Mouse (Mus musculus): ENCODE measurements at regions not wholly inside any gene's neighbourhood (a gene's known extent, or its start where the extent isn't known, plus 50 kb on each side); places are given as distances from the start of the nearest gene placed in this dataset.
A peak's percentile ranks its signal among the peaks of the same experiment; 100 is the strongest.

DNA sequence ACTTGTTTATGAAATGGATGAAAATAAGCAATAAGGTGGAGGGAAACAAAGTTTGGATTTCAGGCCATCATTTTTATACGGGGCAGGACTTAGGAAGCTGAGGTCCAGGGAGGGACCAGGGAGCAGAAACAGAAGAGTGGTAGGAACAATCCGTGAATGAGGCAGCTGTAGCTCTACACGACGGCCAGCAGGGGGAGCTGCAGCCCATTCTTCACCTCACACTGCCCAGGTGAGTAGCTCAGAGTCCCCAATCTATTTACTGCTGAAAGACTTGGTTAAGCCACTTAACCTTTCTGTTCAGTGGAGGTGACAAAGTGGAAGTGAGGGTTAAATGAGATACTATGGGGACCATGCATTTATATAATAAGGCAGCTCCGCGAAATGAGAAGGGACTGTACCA lies 225.7 kb downstream of the Gm45692 start:
- TF ChIP-seq CTCF (IDR thresholded peaks at IDR 0.05; ENCODE audit: control insufficient read depth, insufficient read depth, insufficient read length) (peak; percentile 27), USF1 (IDR thresholded peaks at IDR 0.05; ENCODE audit: low read depth) (no peak)

Measured in C2C12 (cell line).